Mouse (Mus musculus) hindlimb bud, embryonic 11.5 days (tissue): ENCODE measurements around the gene Il18bp.

Experiments
- DNase-seq: peaks from one replicate; pipeline ENCODE4 v3.0.0-alpha.2; 2012; ENCODE audit warnings: low read depth, low spot score; ENCODE audit errors: extremely low spot score

Il18bp gene

DNA sequence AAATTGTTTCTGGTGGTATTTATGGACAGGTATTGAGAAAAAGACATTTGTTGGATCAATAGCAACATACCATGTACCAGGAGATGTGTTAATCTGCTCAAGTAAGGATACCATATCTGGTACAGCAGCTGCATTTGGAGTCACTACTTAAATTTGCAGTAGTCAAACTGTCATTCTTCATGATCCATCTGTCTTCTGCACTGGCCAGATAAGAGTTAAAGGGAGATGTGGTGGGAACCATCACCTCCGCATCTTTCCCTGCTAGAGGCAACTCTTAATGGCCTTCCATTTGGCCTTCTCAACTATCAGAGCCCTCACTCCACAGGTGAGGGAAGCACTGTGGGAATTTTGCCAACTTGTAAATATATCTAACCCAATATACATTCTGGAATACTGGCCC lies 12.0 kb downstream of the Il18bp start:
- no peak for DNase-seq

- no peak for DNase-seq
Observed at GRCm38 (mm10) chr7:102000921-102001630, 17.4 kb downstream of the Il18bp start.

- DNase-seq = no peak
Observed at GRCm38 (mm10) chr7:102000296-102000695, 18.2 kb downstream of the Il18bp start.

GRCm38 (mm10) chr7:101999461-102000151 lies 18.9 kb downstream of the Il18bp start:
- DNase-seq = no peak

GRCm38 (mm10) chr7:101998194-101998927 lies 20.1 kb downstream of the Il18bp start:
- DNase-seq = no peak

GRCm38 (mm10) chr7:101994241-101994640 lies 24.2 kb downstream of the Il18bp start:
- DNase-seq = no peak

DNA sequence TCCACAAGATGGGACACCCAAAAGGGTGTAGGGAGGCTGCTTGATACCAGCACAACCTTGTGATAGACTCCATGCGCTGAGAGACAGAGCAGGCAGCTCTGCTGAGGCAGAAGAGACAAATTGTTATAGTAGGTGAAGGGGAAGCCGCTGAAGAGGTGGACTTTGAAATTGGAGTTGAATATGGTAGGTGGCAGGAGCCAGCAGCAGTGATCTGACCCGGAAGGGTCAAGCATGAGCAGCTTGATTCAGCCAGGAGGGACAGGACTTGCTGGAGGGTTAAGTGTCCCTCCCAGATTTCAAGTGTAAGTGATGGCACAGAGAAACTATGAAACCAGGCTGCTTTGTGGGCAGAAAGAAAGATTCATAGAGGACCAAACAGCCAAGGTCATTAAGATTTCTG lies 33.4 kb downstream of the Il18bp start:
- no peak for DNase-seq

GRCm38 (mm10) chr7:101982735-101983134 lies 35.8 kb downstream of the Il18bp start:
- DNase-seq = no peak

- DNase-seq = no peak
Observed at GRCm38 (mm10) chr7:101974505-101974904, 44.0 kb downstream of the Il18bp start.

GRCm38 (mm10) chr7:101973730-101974129 lies 44.8 kb downstream of the Il18bp start:
- no peak for DNase-seq

DNA sequence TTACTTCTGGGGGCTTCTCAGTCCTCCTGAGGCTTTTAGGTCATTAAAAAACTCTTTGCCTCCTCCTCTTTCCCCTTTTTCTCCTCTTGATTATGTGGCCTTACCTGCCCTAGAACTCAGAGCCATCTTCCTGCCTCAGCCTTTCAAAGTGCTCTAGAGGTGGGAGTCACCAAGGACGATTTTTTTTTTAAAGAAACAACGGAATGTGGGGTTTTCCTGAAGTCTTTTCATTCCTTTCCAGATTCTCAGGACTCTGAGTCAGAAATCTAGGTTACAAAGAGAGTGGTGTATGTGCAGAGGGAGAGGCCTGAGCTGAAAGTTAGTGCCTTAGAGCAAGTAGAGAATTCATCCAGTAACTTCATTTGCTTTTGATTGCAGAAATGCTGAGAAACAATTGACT lies 46.8 kb downstream of the Il18bp start:
- no peak for DNase-seq

GRCm38 (mm10) chr7:101970821-101971461 lies 47.5 kb downstream of the Il18bp start:
- DNase-seq = no peak

- no peak for DNase-seq
Observed at GRCm38 (mm10) chr7:101970429-101970775, 48.1 kb downstream of the Il18bp start.

- no peak for DNase-seq
Observed at GRCm38 (mm10) chr7:101969694-101970428, 48.6 kb downstream of the Il18bp start.

- no peak for DNase-seq
Observed at GRCm38 (mm10) chr7:101968751-101969150, 49.7 kb downstream of the Il18bp start.

DNA sequence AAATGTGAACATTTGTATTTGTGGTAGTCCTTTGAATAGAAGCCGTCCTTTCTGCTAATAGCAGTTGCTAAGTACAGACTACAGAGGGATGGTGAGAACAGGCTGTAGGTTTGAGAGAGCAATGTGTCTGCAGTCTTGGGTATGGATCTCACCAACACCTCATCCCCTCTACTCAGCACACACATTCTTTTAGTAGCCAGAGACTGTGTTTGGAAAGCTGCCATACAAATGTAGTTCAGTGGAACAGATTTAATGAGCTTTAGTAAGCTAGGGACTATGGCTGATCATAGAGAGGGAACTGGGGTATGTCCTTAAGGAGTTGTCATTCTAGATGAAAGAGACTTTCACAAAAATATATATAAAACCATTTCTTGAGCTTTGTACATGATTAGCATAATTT lies 51.2 kb downstream of the Il18bp start:
- DNase-seq = no peak

- no peak for DNase-seq
Observed at GRCm38 (mm10) chr7:101965606-101966005, 52.9 kb downstream of the Il18bp start.
